Mouse (Mus musculus) cerebellum, adult 9-10 months (tissue): ENCODE results near the gene Socs3.

ENCODE experiments used
- DNase-seq: peaks from one replicate; pipeline ENCODE4 v3.0.0; 2022

Gene Socs3

GRCm38 (mm10) chr11:117969945-117970872, at the start of gene Socs3:
Gene Socs3, minus strand, starts transcription at chr11:117970047.
- peak; percentile 92 for DNase-seq

GRCm38 (mm10) chr11:118018328-118018727, 48.5 kb upstream of the Socs3 start:
- DNase-seq, result no peak

GRCm38 (mm10) chr11:118015381-118016145, 45.7 kb upstream of the Socs3 start:
- no peak for DNase-seq

- DNase-seq, result no peak
Measured at GRCm38 (mm10) chr11:118014391-118014995, 44.6 kb upstream of the Socs3 start.

DNA sequence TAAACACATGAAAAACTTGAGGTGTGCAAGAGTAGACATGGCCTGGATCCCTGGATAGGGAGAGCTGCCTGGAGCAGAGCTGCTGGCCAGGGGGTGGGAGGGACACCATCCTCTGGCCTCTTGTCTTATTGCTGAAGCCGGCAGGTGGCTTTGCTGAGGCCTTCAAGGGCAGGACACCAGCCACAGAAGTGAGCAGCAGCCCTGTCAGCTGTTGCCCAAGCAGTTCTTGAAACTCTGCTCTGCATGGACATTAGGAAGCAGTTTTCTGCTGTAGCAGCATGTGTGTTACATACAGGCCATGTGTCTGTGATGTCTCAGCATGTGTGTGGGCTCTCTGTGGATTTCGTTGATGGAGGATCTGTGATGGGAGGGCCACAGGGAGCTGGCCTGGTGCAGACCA, 43.5 kb upstream of the Socs3 start:
- DNase-seq, result no peak

- DNase-seq, result no peak
Measured at GRCm38 (mm10) chr11:118012595-118012994, 42.7 kb upstream of the Socs3 start.

DNA sequence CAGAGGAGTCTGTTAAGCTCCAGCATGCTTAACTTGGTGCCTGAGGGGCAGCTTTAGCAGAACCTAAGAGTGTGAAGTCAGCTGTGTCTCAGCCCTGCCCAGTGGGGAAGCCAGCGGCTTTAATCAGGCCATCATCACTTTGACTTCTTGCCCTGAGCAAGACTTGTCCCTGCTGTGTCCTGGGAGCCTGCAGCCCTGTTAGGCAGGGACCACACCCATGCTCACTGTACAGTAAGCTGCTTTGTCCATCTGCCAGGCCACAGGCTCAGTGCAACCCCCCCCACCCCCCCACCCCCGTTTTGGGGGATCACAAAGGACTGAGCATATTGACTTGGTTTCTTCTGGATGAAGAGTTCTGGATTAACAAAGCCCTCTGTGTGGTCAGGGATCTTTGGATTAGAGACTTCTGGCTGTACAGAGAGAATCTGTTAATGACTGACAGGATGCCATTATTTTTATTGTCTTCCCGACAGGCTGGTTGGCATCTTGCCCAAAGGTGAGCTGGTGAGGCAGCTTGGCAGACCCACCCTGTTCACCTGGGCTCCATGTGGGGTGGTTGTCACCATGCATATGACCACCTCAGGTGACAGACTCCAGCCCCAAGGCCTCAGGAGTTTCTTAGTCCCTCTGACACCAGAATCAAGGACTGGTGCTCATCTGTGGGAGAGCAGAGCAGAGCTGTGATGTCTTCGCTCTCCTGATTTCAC, 40.2 kb upstream of the Socs3 start:
- no peak for DNase-seq

DNA sequence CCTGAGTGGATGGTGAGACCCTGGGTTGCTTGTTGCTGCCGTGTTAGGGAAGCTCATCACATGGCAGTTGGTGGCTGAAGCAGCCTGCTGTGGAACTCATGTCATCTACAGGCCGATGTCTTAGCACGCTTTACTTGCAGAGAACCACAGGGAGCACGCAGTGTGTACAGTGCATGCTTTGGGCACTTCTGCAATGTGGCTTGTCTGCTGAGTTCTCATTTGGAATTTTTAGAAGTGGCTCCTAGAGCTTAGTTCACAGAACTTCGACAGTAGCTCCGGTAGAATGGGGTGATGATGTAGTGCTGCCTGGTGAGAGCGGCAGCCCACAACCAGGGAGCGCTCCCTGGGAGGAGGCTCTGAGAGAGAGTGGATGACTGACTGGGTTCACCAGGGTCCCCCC, 39.0 kb upstream of the Socs3 start:
- DNase-seq, result no peak

- no peak for DNase-seq
Measured at GRCm38 (mm10) chr11:118008144-118008805, 38.4 kb upstream of the Socs3 start.

DNA sequence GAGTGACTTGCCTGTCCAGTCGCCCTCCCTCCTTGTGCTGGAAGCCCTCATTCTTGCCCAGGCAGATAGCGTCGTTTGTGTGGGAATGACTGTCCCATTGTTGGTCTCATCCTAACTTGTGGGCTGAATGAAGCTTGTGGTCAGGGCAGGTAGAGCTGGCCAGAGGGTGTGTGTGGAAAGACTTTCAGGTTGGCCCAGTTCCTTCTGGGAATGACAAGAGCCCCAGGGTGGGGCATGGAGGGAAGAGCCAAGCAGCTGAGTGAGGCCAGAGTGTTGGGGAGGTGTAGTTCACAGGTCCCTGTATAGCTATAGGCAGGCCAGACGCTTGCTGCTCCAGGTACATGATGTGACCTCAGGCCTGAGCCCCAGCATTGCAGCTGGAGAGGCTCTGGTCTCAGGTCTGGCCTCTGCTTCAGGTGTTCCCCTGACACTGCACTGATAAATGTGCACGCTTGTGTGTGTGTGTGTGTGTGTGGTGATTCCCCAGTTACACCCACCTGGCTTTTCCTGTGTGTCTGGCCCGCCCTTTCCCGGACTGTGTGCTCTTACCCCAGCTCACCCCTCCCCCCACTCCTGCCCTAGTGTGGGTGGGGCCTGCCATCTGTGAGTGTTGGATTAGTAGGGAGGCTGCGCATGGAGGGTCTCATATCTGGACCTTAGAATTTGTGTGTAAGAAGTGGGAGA, 37.8 kb upstream of the Socs3 start:
- no peak for DNase-seq

DNA sequence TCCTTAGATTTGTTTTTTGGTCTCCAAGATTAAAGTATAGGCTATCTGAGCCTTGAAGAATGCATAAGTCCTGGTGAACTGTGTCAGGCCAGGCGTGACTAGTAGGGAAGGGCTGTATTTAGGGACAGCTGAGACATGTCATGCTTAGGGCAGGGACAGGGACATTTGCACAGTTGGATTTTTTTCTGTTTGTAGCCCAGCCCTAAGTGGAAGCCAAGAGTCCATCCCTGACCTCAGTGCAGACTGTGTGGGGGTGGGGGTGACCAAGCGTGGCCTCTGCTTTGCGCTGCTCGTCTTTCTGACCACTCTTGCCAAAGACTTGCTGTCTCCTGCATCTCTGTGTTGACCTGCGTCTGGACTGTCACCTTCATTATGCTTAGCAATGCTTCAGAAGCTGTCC, 34.4 kb upstream of the Socs3 start:
- no peak for DNase-seq

DNA sequence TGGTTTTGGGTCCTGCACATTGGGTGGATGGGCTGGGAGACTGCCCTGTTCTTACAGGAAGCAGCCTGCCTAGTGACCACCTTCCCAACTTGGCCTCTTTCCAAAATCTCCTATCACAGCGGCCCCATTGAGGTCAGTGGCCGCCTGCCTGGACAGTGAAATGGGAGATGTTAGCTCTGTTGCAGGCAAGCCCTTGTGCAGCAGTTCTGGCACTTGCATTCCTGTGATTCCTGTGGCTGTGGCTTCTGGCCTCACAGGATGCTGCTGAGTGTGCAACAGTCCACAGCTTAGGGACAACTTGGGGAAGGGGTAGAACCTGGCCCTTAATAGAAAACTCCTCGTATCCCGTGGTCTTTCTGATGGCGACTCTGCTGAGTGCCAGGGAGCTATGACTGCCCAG, 33.9 kb upstream of the Socs3 start:
- no peak for DNase-seq

DNA sequence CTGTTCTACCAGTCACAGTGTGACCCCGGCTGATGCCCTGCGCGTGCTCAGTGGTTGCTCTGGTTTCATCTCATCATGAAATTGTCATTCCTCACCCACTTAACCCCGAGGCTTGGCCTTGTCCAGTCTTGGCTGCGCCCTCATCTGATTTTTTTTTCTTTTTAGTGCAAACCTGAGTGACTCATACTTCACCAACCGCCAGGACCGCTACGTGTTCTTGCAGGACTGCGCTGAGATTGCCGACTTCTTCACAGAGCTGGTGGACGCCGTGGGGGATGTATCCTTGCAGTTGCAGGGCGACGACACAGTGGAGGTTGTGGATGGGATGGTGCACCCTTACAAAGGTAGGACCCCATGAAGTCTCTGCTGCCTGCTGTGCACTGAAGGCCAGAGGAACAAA, 33.3 kb upstream of the Socs3 start:
- DNase-seq, result no peak

DNA sequence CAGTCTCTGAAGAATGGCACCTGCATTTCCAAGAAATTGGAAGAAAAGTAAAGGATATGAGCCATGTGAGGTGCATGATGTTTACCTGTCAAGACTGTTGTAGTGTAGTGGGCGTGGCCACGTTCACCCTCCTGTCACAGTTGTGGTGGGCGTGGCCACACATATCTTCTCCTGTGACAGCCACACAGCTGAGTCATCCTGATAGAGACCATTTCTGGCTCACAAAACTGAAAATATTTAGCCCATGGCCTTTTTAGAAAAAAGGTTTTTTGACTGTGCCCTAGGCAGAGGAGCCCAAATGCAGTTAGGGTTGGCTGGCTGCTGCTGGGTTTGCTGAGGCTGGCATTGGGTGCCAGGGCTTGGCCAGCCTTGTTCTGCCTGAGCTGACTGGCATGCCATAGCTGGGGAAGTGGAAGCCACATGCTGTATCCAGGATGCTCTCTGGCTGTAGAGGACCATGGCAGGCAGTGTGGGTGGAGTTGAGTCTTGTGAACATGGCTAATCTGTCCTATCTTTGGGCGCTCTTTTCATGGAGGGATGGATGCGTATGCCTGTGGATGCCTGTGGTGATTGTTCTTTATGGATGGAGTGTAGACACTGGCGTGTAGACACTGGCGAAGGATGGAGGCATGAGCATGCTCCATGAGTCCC, 30.8 kb upstream of the Socs3 start:
- no peak for DNase-seq

- DNase-seq, result no peak
Measured at GRCm38 (mm10) chr11:118000083-118000482, 30.2 kb upstream of the Socs3 start.

DNA sequence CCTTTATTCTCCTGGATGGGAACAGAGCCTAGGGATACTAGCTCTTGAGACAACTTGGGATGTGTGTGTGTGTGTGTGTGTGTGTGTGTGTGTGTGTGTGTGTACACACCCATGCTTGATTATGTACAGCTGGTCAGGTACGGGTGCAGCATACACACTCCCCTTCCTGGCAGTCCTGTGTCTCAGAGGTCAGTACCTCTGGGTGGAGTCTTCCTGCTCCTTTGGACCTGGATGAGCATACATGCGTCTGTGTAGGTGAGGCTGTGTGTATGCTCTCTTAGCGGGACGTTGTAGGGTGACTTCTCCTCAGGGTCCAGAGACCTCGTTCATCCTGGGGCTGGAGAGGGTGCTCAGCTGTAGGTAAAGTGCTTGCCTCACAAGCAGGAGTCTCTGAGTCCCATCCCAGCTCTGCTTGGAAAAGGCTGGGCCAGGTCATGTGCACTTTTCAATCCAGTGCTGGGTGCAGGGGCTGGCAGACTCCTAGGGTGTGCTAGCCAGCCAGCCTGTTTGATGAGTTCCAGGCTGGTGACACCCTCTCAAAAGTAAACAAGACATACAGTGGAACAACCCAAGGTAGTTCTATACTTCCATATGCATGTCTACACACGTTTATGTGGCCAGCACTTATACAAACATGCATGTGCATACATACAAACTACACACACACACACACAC, 29.6 kb upstream of the Socs3 start:
- no peak for DNase-seq

DNA sequence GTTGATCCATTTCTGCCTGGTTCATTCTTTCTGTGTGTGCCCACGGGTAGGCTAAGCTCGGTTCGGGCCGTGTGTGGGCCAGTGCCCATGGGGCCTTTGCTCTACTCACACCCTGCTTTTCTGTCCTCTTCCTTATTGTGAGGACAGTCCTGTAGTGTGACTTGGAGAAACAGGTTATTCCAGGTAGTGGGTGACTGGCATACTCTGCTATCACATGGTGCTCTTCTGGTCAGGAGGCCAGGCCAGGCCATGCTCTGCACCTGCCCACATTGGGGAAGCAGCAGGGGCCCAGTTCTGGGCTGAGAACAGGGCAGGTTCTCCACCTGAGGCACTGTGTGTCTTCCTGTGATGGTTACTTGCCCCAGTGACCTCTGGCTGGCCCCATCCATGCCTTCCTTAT, 28.5 kb upstream of the Socs3 start:
- no peak for DNase-seq

- DNase-seq, result no peak
Measured at GRCm38 (mm10) chr11:117997085-117997484, 27.2 kb upstream of the Socs3 start.

DNA sequence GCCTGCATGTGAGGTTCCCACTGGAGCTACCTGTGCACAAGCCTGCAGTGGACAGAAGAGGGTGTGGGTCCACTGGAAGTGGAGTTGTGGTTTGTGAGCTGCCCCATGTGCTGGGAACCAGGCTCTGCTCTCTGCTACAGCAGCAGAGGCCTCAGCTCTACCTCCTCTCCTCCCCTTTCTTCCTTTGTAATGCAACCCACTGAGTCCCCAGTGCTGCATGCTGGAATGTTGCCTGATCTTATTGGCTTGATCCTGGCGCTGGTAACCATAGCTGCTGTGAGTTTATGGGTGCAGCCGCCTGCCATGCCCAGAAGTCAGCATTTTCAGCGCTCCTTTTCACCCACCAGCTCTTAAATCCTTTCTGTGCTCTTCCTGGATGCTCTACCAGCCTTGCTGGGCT, 26.2 kb upstream of the Socs3 start:
- no peak for DNase-seq

DNA sequence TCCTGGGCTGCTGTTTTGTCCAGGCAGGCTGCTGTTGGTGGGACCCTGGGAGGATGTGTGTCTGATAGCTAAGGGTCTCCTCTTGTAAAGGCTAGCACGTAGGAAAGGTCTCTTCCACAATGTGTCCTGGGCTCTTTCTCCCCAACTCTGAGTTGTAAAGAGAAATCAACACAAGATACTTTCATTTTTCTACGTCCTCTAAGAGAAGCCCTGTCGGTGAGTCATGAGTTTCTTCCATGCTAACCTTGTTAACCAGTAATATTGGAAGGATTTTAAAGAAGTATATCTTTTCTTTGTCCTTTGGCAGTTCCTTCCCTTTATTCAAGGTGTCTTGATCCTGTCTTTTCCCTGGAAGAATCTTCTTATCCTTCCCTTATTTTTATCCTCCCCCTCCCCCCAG, 25.8 kb upstream of the Socs3 start:
- DNase-seq, result no peak

GRCm38 (mm10) chr11:117995255-117995654, 25.4 kb upstream of the Socs3 start:
- DNase-seq, result no peak
